Mouse (Mus musculus): ENCODE measurements around the gene Mtor.

DNA sequence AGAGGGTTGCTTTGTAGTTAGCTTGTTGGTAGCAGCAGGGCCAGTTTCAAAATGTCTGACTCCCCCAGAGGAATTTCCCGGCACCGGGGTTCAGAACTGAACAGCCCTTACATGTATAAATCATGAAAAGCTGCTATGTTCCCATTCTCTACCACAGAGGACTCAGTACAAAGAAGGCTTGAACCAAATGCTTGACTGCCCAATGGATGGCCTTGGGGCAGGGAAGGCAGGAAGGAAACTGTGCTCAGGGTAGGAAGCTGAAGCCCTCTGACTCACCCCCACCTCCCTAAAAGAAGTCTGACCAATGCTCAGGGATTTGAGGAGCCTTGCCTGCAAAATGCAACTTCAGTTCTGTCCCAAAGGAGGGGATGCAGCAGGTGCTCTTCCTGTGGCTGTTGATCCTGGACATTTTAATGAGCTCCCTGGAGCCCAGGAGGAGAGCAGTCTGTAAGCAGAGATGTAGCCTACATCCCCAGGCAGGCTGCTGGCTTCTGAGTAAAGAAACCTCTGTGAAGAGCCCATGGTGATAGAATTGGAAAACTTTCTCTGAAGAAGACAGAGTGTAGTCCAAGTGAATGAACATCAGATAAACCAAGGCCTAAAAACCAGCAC is 33.3 kb downstream of the Mtor start:
- TF ChIP-seq CTCF (IDR thresholded peaks at IDR 0.05; ENCODE audit: control insufficient read depth, insufficient read depth, insufficient replicate concordance, low read depth, low read length) = no peak
- no peak for TF ChIP-seq POLR2A (IDR thresholded peaks at IDR 0.05; ENCODE audit: control insufficient read depth, low read depth, low read length)
